Mouse (Mus musculus) neural tube, embryonic 11.5 days (tissue): ENCODE measurements around the gene 4931422A03Rik. TPM values are rescaled to one million over a fixed set of nuclear protein-coding genes. Genes with fewer than 3 reads are reported as not detected.
"Not testable (repeated sequence)": the region's sequence is repeated elsewhere in the genome, so short reads cannot be mapped to it uniquely, and the experiment has no call there.

ENCODE experiments used
- ATAC-seq: fragments of 200-750 bp; cut with Nextera tagmentation; 2 replicates; pipeline ENCODE4 v1.8.0; 2017; ENCODE audit warnings: moderate number of reproducible peaks, mild to moderate bottlenecking, moderate TSS enrichment, moderate library complexity; ENCODE audit not compliant: insufficient read depth, low FRiP score, low TSS enrichment
- DNase-seq: peaks from one replicate; pipeline ENCODE4 v3.0.0-alpha.2; 2015; ENCODE audit warnings: low spot score
- H3K27ac ChIP-seq: fragments of 300-500 bp; sonication (generic); 2 replicates; pipeline ENCODE4 v1.5.1; 2014; ENCODE audit warnings: low read depth, mild to moderate bottlenecking, low read length
- H3K27me3 ChIP-seq: fragments of 300-500 bp; sonication (generic); 2 replicates; pipeline ENCODE4 v1.6.1; 2014; ENCODE audit warnings: mild to moderate bottlenecking, low read length, mixed read lengths; ENCODE audit not compliant: control insufficient read depth, insufficient read depth
- H3K36me3 ChIP-seq: fragments of 300-500 bp; sonication (generic); 2 replicates; pipeline ENCODE4 v1.6.1; 2014; ENCODE audit warnings: mild to moderate bottlenecking, low read length, moderate library complexity, mixed read lengths; ENCODE audit not compliant: control insufficient read depth, insufficient read depth
- H3K4me1 ChIP-seq: fragments of 300-500 bp; sonication (generic); 2 replicates; pipeline ENCODE4 v1.6.1; 2014; ENCODE audit warnings: low read length, mixed read lengths; ENCODE audit not compliant: control insufficient read depth, insufficient read depth
- H3K4me2 ChIP-seq: fragments of 300-500 bp; sonication (generic); 2 replicates; pipeline ENCODE4 v1.6.1; 2014; ENCODE audit warnings: low read depth, mild to moderate bottlenecking, moderate library complexity
- H3K4me3 ChIP-seq: fragments of 300-500 bp; sonication (generic); 2 replicates; pipeline ENCODE4 v1.5.1; 2014; ENCODE audit warnings: low read depth, low read length
- H3K9ac ChIP-seq: fragments of 300-500 bp; sonication (generic); 2 replicates; pipeline ENCODE4 v1.6.1; 2014; ENCODE audit warnings: mild to moderate bottlenecking, low read length
- H3K9me3 ChIP-seq: fragments of 300-500 bp; sonication (generic); 2 replicates; pipeline ENCODE4 v1.6.1; 2016; ENCODE audit warnings: low read length; ENCODE audit not compliant: control insufficient read depth
- WGBS: fragments of 180-500 bp; shearing (Covaris S2); extraction: QIAGEN DNeasy Blood & Tissue Kit; methylation state at CpG from one replicate; pipeline ENCODE4 v1.1.7; 2014; 5-methylcytosine and 5-hydroxymethylcytosine counted together
- polyA plus RNA-seq: library from polyadenylated mRNA; unstranded; fragments of >200 nt; fragmentation: Nextera tagmentation; extraction: Ambion mirVana; gene quantifications from 2 replicates; pipeline ENCODE4 v1.2.1, GENCODE M21; 2014

Gene 4931422A03Rik
- polyA plus RNA-seq, 1 experiment from 2014 or later, result 1.0 TPM

DNA sequence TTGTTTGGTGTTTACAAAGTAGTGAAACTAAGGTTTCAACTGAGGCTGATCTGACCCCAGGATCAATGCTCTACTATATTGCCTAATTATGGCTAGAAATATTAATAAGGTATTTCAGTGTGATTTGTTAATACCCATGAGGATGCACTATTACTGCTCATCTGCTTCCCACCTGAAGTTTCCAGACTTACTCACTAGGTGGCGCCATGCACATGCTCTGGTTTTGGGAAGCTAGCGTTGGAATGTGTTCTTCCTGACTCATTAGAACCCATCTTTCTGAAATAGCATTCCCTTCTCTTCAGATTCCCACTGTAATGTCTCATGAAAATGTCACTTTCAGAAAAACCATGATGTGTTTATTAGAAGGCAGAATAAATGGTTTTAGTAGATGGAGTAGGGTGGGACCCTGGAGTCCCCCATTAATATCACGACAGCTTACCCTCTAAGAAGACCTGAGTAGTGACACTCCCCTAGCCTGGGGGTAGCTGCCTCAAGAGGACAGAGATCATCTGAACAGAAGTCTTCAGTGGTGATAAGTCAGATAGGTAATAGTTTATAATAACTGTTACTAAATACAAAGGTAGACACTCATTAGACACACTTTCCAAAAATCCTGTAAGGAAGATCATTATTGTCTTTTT is 6.8 kb upstream of the 4931422A03Rik start:
- DNase-seq (peak; percentile 79), ATAC-seq (no peak)
- Histone ChIP-seq H3K9ac (no peak overlapping the region), H3K4me3 (no peak overlapping the region), H3K27ac (no peak overlapping the region), H3K9me3 (no peaks in the 10 kb centered on the region), H3K4me1 (no peaks in the 10 kb centered on the region), H3K27me3 (no peaks in the 10 kb centered on the region), H3K36me3 (no peaks in the 10 kb centered on the region; the same call in 1 of the 2 replicates), H3K4me2 (no peak overlapping the region)
- 30% methylated on average over 3 of the region's 3 CpGs for WGBS

DNA sequence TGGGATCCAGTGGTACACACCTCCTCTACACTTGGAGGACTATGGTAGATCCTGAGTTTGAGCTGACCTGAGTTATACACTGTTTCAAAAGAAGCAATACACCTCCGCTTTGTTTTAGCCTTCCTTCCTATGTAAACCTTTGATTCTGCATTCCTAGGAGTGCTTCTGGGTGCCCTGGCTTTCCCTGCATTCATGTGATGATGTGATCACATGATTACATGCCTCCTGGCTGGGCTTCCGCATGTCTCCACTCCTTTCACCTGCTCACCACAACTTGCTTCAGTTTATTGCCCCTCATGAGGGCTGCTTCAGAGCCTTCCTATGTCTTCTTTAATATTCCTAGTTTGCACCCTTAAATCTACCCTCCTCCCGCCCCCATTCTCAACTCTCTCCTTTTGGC is 3.9 kb upstream of the 4931422A03Rik start:
- no peaks in the 10 kb centered on the region; the same call in 1 of the 2 replicates for H3K36me3 ChIP-seq
- H3K9ac ChIP-seq, result no peak overlapping the region
- no peak overlapping the region for H3K27ac ChIP-seq
- DNase-seq, result no peak
- no peaks in the 10 kb centered on the region for H3K4me1 ChIP-seq
- no peaks in the 10 kb centered on the region for H3K9me3 ChIP-seq
- 95% methylated on average over 3 of the region's 3 CpGs for WGBS
- no peak overlapping the region for H3K4me2 ChIP-seq
- no peaks in the 10 kb centered on the region for H3K27me3 ChIP-seq
- H3K4me3 ChIP-seq, result no peak overlapping the region
- no peak for ATAC-seq

DNA sequence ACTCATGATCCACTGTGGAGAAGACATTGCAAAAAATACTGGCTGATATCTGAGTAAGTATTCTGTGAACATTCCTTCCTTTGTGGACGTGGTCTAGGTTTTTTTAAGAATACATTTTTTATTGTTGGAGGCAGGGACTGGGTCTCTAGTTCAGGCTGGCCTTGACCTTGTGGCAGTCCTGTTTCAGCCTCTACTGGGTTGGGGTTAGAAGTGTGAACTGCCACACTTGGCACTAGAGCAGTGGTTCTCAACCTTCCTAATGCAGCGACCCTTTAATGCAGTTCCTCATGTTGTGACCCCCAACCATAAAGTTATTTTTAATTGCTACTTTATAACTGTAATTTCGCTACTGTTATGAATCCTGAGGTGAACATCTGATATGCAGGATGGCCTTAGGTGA is 2.2 kb upstream of the 4931422A03Rik start:
- no peak overlapping the region for H3K27ac ChIP-seq
- H3K9ac ChIP-seq, result no peak overlapping the region
- no peaks in the 10 kb centered on the region for H3K27me3 ChIP-seq
- no peak overlapping the region for H3K4me3 ChIP-seq
- H3K36me3 ChIP-seq, result no peaks in the 10 kb centered on the region; the same call in 1 of the 2 replicates
- H3K4me2 ChIP-seq, result no peak overlapping the region
- DNase-seq (no peak), ATAC-seq (no peak)
- H3K4me1 ChIP-seq, result no peaks in the 10 kb centered on the region
- 84% methylated on average over 3 of the region's 3 CpGs for WGBS
- no peaks in the 10 kb centered on the region for H3K9me3 ChIP-seq

DNA sequence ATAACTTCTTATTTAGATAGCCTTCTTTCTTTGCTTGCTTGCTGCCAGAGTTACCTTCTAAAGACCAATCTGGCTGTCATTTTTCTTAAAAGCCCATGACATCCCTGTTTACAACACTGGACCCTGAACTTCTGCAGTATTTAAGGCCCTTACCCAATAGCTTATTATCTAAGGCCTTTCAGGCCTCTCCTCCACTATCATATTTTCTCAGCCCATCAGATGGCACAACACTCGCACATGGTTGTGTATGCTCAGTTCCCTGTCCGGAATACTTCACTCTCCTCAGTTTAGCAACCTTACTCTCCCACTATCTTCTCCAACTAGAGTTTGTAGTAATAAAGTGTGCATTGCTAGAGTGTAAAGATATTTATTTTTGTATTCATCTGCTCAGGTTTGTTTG is 913 bp upstream of the 4931422A03Rik start:
- ATAC-seq (no peak), DNase-seq (no peak)
- no peaks in the 10 kb centered on the region; the same call in 1 of the 2 replicates for H3K36me3 ChIP-seq
- no peaks in the 10 kb centered on the region for H3K27me3 ChIP-seq
- H3K9me3 ChIP-seq, result no peaks in the 10 kb centered on the region
- no peak overlapping the region for H3K9ac ChIP-seq
- no peak overlapping the region for H3K4me3 ChIP-seq
- WGBS, result 81% methylated on average over 2 of the region's 2 CpGs
- H3K27ac ChIP-seq, result no peak overlapping the region
- peak overlapping the region; percentile 81 for H3K4me2 ChIP-seq
- no peaks in the 10 kb centered on the region for H3K4me1 ChIP-seq

DNA sequence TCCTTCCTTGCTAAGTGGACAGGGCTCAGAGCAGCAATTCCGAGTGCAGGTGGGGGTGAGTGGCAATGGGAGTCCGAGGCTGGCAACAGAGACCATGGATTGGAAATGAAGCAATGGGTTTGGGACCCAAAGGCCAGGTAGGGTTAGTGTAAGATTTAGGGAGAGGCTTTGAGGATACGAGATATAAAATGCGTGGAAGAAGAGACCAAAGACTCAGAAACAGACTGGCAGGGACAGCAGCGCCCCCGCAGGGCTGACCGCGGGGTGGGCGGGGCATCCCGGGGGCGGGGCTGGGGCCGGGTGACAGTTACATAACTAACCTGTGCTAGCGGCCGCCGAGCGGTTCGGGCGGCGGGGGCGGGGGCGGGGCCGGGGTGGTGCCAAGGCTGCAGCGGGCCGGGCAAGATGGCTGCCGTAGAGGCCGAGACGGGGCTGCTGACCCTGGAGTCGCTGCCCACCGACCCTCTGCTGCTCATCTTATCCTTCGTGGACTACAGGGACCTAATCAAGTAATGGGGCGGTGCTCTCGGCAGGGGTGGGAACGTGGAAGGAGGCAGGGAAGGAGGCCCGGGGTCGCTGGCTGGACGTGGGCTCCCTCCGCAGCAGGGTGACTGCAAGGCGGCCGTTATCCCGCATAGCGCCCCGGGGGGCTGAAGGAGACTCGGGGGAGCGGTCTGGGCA is 563 bp downstream of the 4931422A03Rik start, which contains the start of gene Fbxo3:
Gene Fbxo3 (plus strand): TSS at position 264 of the 681 bp plus-strand sequence.
- Histone ChIP-seq H3K4me3 (peak within 1 kb of the TSS; percentile 93), H3K27me3 (no peaks in the 10 kb centered on the region), H3K27ac (0 out of 2 replicates have a peak within 1 kb of the TSS, but pooled peaks have one; percentile 31), H3K4me2 (peak within 1 kb of the TSS; percentile 81), H3K36me3 (no peaks in the 10 kb centered on the region), H3K9ac (peak within 1 kb of the TSS; percentile 94), H3K9me3 (no peaks in the 10 kb centered on the region), H3K4me1 (no peaks in the 10 kb centered on the region)
- under 1% methylated on average over 43 of the region's 44 CpGs for WGBS
- ATAC-seq (peak; percentile 97), DNase-seq (peak; percentile 85)

DNA sequence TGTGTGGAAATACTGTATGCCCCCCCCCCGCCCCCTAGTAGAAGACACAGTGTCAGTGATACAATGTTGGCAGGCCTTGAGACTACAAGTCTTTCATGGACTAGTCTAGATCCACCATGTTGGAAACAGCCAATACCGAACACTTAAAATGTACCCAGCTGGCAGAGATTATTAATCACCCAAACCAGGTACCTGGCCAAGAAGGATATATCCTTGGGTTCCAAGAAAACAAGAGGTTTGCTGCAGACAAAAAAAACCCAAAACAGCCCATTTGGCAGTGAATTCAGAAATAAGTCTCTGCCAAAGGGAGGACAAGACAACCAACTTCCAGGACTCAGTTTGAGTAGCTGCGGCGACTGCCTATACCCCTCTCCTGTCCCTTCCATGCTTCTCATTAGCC is 3.5 kb downstream of the 4931422A03Rik start:
- ATAC-seq (no peak), DNase-seq (no peak)
- H3K4me2 ChIP-seq, result no peak overlapping the region
- H3K9ac ChIP-seq, result no peak overlapping the region
- no peaks in the 10 kb centered on the region for H3K27me3 ChIP-seq
- H3K4me1 ChIP-seq, result no peaks in the 10 kb centered on the region
- no peaks in the 10 kb centered on the region for H3K36me3 ChIP-seq
- no peaks in the 10 kb centered on the region for H3K9me3 ChIP-seq
- H3K27ac ChIP-seq, result no peak overlapping the region
- H3K4me3 ChIP-seq, result no peak overlapping the region
- 94% methylated on average over 4 of the region's 4 CpGs for WGBS

DNA sequence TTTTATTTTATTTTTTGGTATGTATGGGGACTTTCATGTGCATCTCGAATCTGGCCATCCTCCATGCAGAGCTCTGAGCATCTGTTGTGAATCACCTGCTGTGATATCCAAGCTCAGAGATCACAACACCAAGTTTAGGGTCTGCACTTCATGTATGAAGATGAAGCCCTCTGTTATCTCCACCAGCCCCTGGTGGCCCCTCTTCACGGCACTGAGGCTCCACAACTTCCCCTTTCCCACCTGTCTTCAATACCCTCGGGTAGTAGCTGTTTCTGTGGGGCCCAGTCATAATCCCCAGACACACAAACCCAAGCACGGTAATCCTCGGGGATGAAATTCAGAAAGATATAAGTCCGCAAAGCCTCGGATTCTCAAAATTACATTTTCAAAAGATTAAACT is 5.1 kb downstream of the 4931422A03Rik start:
- Histone ChIP-seq H3K4me1 (no peaks in the 10 kb centered on the region), H3K27ac (no peak overlapping the region), H3K27me3 (no peaks in the 10 kb centered on the region), H3K9me3 (no peaks in the 10 kb centered on the region), H3K4me3 (no peak overlapping the region), H3K36me3 (no peaks in the 10 kb centered on the region), H3K4me2 (no peak overlapping the region), H3K9ac (no peak overlapping the region)
- ATAC-seq (no peak), DNase-seq (no peak)
- WGBS, result 87% methylated on average over 7 of the region's 7 CpGs

DNA sequence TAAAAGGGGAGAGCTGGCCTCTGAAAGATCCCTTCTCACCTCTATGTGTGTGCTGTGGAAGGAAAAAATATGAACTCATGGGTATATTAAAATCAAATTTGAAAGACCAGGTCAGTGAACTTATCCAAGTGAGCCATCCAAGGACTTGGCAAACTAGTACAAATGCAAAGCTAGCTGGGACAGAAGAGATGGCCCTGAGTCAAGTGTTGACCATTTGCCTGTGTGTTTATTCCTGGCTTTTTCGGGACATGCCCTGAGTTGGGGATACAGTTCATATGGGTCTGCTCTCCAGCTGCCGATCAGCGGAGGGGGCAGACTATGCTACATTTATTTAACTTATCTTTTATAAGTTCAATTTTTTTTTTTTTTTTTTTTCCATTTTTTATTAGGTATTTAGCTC is 19.3 kb downstream of the 4931422A03Rik start:
- not testable (repeated sequence) for H3K4me1 ChIP-seq, H3K9me3 ChIP-seq, H3K36me3 ChIP-seq, H3K4me2 ChIP-seq, ATAC-seq, H3K4me3 ChIP-seq, H3K9ac ChIP-seq, H3K27me3 ChIP-seq, H3K27ac ChIP-seq, DNase-seq
- 95% methylated on average over 3 of the region's 3 CpGs for WGBS
